Mouse (Mus musculus): Measurements from ENCODE around the gene Myrip.

The Myrip gene

DNA sequence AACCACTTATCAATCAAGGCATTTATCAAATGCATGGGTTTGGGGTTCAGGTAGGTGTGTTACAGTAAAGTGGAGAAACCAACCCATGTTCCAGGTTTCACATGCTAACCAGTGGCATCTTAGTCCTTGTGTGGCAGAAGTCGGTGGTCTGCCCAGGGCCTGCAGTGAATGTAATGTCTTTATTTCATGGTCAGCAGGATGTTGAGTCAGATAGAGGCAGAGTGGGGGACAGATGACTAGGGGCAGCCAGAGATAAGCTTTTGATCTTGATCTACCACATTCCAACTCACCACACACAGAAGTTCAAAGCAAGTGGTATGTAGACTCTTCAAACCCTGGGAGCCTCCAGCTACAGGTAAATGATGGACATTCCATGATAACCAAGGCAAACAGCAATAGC is 219.8 kb downstream of the Myrip start:
- no peak for DNase-seq (ENCODE audit: extremely low spot score, low spot score)

Measured in neural tube, embryonic 10.5 days (tissue).